Mouse (Mus musculus) liver, embryonic 13.5 days (tissue): Measurements from ENCODE around the gene Arsg. TPM values are rescaled to one million over a fixed set of nuclear protein-coding genes. Genes with fewer than 3 reads are reported as not detected.
"Not testable (repeated sequence)": the region's sequence is repeated elsewhere in the genome, so short reads cannot be mapped to it uniquely, and the experiment has no call there.

Experiments
- ATAC-seq: fragments of 200-750 bp; cut with Nextera tagmentation; 2 replicates; pipeline ENCODE4 v1.8.0; 2017; ENCODE audit warnings: low read depth, mild to moderate bottlenecking, moderate number of reproducible peaks, moderate library complexity
- DNase-seq: peaks from one replicate; pipeline ENCODE4 v3.0.0; 2022
- H3K27ac ChIP-seq: fragments of 300-500 bp; sonication (generic); 2 replicates; pipeline ENCODE4 v1.5.1; 2015; ENCODE audit warnings: moderate library complexity, mild to moderate bottlenecking, inconsistent platforms
- H3K27me3 ChIP-seq: fragments of 300-500 bp; sonication (generic); 2 replicates; pipeline ENCODE4 v1.6.1; 2015; ENCODE audit warnings: mild to moderate bottlenecking, inconsistent platforms
- H3K36me3 ChIP-seq: fragments of 300-500 bp; sonication (generic); 2 replicates; pipeline ENCODE4 v1.6.1; 2015; ENCODE audit warnings: mild to moderate bottlenecking, inconsistent platforms
- H3K4me1 ChIP-seq: fragments of 300-500 bp; sonication (generic); replicated peaks from 2 replicates; pipeline ENCODE4 v1.6.1; 2015; ENCODE audit warnings: inconsistent platforms
- H3K4me2 ChIP-seq: fragments of 300-500 bp; sonication (generic); 2 replicates; pipeline ENCODE4 v1.6.1; 2015; ENCODE audit warnings: inconsistent platforms, mild to moderate bottlenecking, moderate library complexity
- H3K4me3 ChIP-seq: fragments of 300-500 bp; sonication (generic); replicated peaks from 2 replicates; pipeline ENCODE4 v1.5.1; 2015; ENCODE audit warnings: mild to moderate bottlenecking, inconsistent platforms
- H3K9ac ChIP-seq: fragments of 300-500 bp; sonication (generic); 2 replicates; pipeline ENCODE4 v1.6.1; 2015; ENCODE audit warnings: mild to moderate bottlenecking, inconsistent platforms
- H3K9me3 ChIP-seq: fragments of 300-500 bp; sonication (generic); replicated peaks from 2 replicates; pipeline ENCODE4 v1.6.1; 2016; ENCODE audit warnings: inconsistent platforms
- WGBS: fragments of 180-500 bp; shearing (Covaris S2); methylation state at CpG from one replicate; pipeline ENCODE4 v1.1.7; 2015; ENCODE audit not compliant: insufficient replicate concordance; 5-methylcytosine and 5-hydroxymethylcytosine counted together
- polyA plus RNA-seq: library from polyadenylated mRNA; unstranded; fragments of >200 nt; fragmentation: Nextera tagmentation; extraction: Ambion mirVana; gene quantifications from 2 replicates; pipeline ENCODE4 v1.2.1, GENCODE M21; 2015

Arsg gene
- polyA plus RNA-seq, 1 experiment from 2014 or later: 2.8 TPM

- Histone ChIP-seq H3K9ac (peak within 1 kb of the TSS; percentile 91), H3K4me1 (peaks cover 69% of the 10 kb centered on the region), H3K4me3 (peak within 1 kb of the TSS; percentile 89), H3K36me3 (peaks cover 5% of the 10 kb centered on the region; the same call in 1 of the 2 replicates), H3K4me2 (peak within 1 kb of the TSS; percentile 89), H3K27ac (peak within 1 kb of the TSS; percentile 99), H3K27me3 (no peaks in the 10 kb centered on the region), H3K9me3 (no peaks in the 10 kb centered on the region)
- ATAC-seq: peak; percentile 89
- DNase-seq: peak; percentile 99
- under 1% methylated on average over 58 of the region's 58 CpGs for WGBS
Measured at GRCm38 (mm10) chr11:109611303-109612149, 138.4 kb downstream of the Arsg start, which contains the start of gene Wipi1. Wipi1 (minus strand) TSS chr11:109611967.

GRCm38 (mm10) chr11:109612871-109613529, 139.8 kb downstream of the Arsg start:
- WGBS: 12% methylated on average over 7 of the region's 7 CpGs
- Histone ChIP-seq H3K27me3 (no peaks in the 10 kb centered on the region), H3K9me3 (no peaks in the 10 kb centered on the region), H3K4me3 (peak overlapping the region; percentile 89), H3K4me1 (peaks cover 84% of the 10 kb centered on the region), H3K36me3 (no peaks in the 10 kb centered on the region), H3K4me2 (peak overlapping the region; percentile 89), H3K9ac (peak overlapping the region; percentile 75), H3K27ac (peak overlapping the region; percentile 99)
- ATAC-seq (peak; percentile 34), DNase-seq (peak; percentile 76)

DNA sequence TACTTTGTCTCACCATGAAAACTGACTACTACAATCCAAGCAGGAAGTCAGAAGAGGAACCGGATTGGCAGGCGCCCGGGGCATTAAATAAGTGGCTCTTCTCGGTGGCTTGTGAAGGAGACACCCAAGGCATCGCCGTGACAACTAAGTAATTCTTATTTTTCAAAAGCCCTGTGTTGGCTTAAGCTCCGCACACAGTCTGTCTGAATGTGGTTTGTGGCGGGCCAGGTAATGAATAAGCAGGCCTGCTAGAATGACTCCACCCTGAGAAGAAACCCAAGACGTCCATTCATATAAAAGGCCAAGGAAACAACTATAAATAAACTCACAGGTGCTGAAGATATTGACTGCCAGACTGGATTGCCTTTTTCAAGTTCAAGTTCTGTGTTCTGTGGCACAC, 142.1 kb downstream of the Arsg start:
- Histone ChIP-seq H3K4me3 (peak overlapping the region; percentile 89), H3K36me3 (no peaks in the 10 kb centered on the region), H3K4me2 (peak overlapping the region; percentile 89), H3K27me3 (no peaks in the 10 kb centered on the region), H3K4me1 (peaks cover 73% of the 10 kb centered on the region), H3K27ac (peak overlapping the region; percentile 99), H3K9ac (peak overlapping the region; percentile 75), H3K9me3 (no peaks in the 10 kb centered on the region)
- DNase-seq (no peak), ATAC-seq (no peak)
- 40% methylated on average over 9 of the region's 9 CpGs for WGBS

- Histone ChIP-seq H3K9me3 (no peaks in the 10 kb centered on the region), H3K4me2 (peak overlapping the region; percentile 89), H3K4me3 (peak overlapping the region; percentile 89), H3K27me3 (no peaks in the 10 kb centered on the region), H3K4me1 (peaks cover 72% of the 10 kb centered on the region), H3K27ac (peak overlapping the region; percentile 99), H3K9ac (peak overlapping the region; percentile 75), H3K36me3 (no peaks in the 10 kb centered on the region)
- no peak for ATAC-seq
- no peak for DNase-seq
- WGBS: 26% methylated on average over 4 of the region's 4 CpGs
Measured at GRCm38 (mm10) chr11:109616352-109616751, 143.2 kb downstream of the Arsg start.

GRCm38 (mm10) chr11:109616766-109617165, 143.6 kb downstream of the Arsg start:
- Histone ChIP-seq H3K27ac (peak overlapping the region; percentile 99), H3K4me1 (peaks cover 73% of the 10 kb centered on the region), H3K9ac (peak overlapping the region; percentile 75), H3K36me3 (no peaks in the 10 kb centered on the region), H3K4me2 (peak overlapping the region; percentile 89), H3K27me3 (no peaks in the 10 kb centered on the region), H3K4me3 (peak overlapping the region; percentile 89), H3K9me3 (no peaks in the 10 kb centered on the region)
- DNase-seq (peak; percentile 46), ATAC-seq (peak; percentile 33)
- 25% methylated on average over 4 of the region's 4 CpGs for WGBS

- H3K27me3 ChIP-seq, H3K9me3 ChIP-seq, ATAC-seq, H3K4me3 ChIP-seq, H3K4me2 ChIP-seq, H3K9ac ChIP-seq, H3K36me3 ChIP-seq: not testable (repeated sequence)
- DNase-seq: peak; percentile 60
- 23% methylated on average over 8 of the region's 8 CpGs for WGBS
- Histone ChIP-seq H3K4me1 (peaks cover 62% of the 10 kb centered on the region), H3K27ac (peak overlapping the region; percentile 99)
Measured at GRCm38 (mm10) chr11:109619055-109619454, 145.9 kb downstream of the Arsg start.

- Histone ChIP-seq H3K9me3 (no peaks in the 10 kb centered on the region), H3K4me2 (no peak overlapping the region), H3K9ac (0 out of 2 replicates have a peak overlapping the region, but pooled peaks have one; percentile 20), H3K36me3 (no peaks in the 10 kb centered on the region), H3K4me1 (peaks cover 54% of the 10 kb centered on the region), H3K27me3 (no peaks in the 10 kb centered on the region), H3K4me3 (no peak overlapping the region), H3K27ac (peak overlapping the region; percentile 48)
- no peak for DNase-seq
- 79% methylated on average over 6 of the region's 6 CpGs for WGBS
- ATAC-seq: no peak
Measured at GRCm38 (mm10) chr11:109620356-109620755, 147.2 kb downstream of the Arsg start.

GRCm38 (mm10) chr11:109621183-109621582, 148.0 kb downstream of the Arsg start:
- H3K9me3 ChIP-seq: no peaks in the 10 kb centered on the region
- peak overlapping the region; percentile 17; the same call in 1 of the 2 replicates for H3K4me2 ChIP-seq
- H3K36me3 ChIP-seq: no peaks in the 10 kb centered on the region
- no peak overlapping the region for H3K27ac ChIP-seq
- DNase-seq (peak; percentile 52), ATAC-seq (no peak)
- no peak overlapping the region for H3K4me3 ChIP-seq
- peaks cover 45% of the 10 kb centered on the region for H3K4me1 ChIP-seq
- no peak overlapping the region for H3K9ac ChIP-seq
- no peaks in the 10 kb centered on the region for H3K27me3 ChIP-seq
- WGBS: 6% methylated on average over 2 of the region's 2 CpGs

DNA sequence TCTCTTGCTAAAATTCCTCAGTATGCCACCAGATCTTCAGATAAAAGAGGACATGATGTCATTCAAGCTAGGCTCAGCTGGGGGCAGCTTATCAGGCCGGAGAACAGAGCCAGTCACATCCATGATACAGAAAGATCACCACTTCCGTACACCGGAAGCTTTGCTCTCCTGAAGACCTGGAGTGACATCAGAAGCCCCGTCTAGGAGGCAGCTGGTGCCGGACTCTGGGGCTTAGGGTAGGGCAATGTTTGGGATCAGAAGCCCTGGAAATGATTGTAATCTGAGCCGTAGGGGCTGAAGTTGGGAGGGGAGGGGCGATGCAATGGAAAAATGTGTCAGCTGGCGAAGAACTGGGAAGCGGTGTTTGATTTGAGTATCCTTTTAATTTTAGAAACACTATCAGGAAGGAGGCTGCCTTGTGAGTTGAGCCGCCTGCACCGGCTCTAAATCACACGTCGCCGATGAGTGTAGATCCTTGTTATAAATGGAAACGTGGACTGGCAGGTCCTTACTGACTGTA, 149.4 kb downstream of the Arsg start:
- Histone ChIP-seq H3K9me3 (no peaks in the 10 kb centered on the region), H3K4me3 (peak overlapping the region; percentile 26), H3K9ac (peak overlapping the region; percentile 22; the same call in 1 of the 2 replicates), H3K36me3 (no peaks in the 10 kb centered on the region), H3K27me3 (no peaks in the 10 kb centered on the region), H3K4me1 (peaks cover 37% of the 10 kb centered on the region), H3K27ac (no peak overlapping the region), H3K4me2 (peak overlapping the region; percentile 61)
- ATAC-seq (0 out of 2 replicates have a peak, but pooled peaks have one; percentile 39), DNase-seq (no peak)
- 16% methylated on average over 15 of the region's 15 CpGs for WGBS
